Mouse (Mus musculus) heart, adult 2 months (tissue): ENCODE measurements around the gene Ep300. TPM values are rescaled to one million over a fixed set of nuclear protein-coding genes. Genes with fewer than 3 reads are reported as not detected.

Experiments used
- DNase-seq, 2 experiments: peaks; one replicate each; pipeline ENCODE4 v3.0.0; 2021
- H3K27ac ChIP-seq: fragments of 200-600 bp; 2 replicates; pipeline ENCODE4 v1.8.1; 2022
- H3K27me3 ChIP-seq: fragments of 200-500 bp; 2 replicates; pipeline ENCODE4 v1.6.1; 2012; ENCODE audit warnings: mild to moderate bottlenecking, low read length, inconsistent platforms, mixed read lengths; ENCODE audit not compliant: control insufficient read depth, insufficient read depth
- H3K36me3 ChIP-seq: fragments of 200-500 bp; 2 replicates; pipeline ENCODE4 v1.6.1; 2012; ENCODE audit warnings: low read length, inconsistent platforms; ENCODE audit not compliant: control insufficient read depth, insufficient read depth
- H3K4me1 ChIP-seq: fragments of 200-500 bp; 2 replicates; pipeline ENCODE4 v1.6.1; 2011; ENCODE audit warnings: low read length; ENCODE audit not compliant: control insufficient read depth, insufficient read depth
- H3K4me3 ChIP-seq: fragments of 200-600 bp; 2 replicates; pipeline ENCODE4 v1.8.1; 2022
- H3K79me2 ChIP-seq: fragments of 200-500 bp; replicated peaks from 2 replicates; pipeline ENCODE4 v1.6.1; 2012; ENCODE audit warnings: mild to moderate bottlenecking, inconsistent platforms, low read length, moderate library complexity, mixed read lengths; ENCODE audit not compliant: control insufficient read depth, insufficient read depth
- H3K9ac ChIP-seq: fragments of 200-500 bp; 2 replicates; pipeline ENCODE4 v1.6.1; 2012; ENCODE audit warnings: low read depth, mild to moderate bottlenecking, control low read depth, inconsistent platforms, low read length, mixed read lengths
- CTCF ChIP-seq: fragments of 200-600 bp; IDR thresholded peaks from 2 replicates; pipeline ENCODE4 v1.8.1; 2022; ENCODE audit warnings: antibody characterized with exemption, mild to moderate bottlenecking, moderate library complexity
- EP300 ChIP-seq: fragments of 200-500 bp; IDR thresholded peaks from 2 replicates; pipeline ENCODE4 v1.6.1; 2011; ENCODE audit warnings: low read depth, low read length, control low read depth; ENCODE audit not compliant: insufficient read depth
- POLR2A ChIP-seq: fragments of 200-500 bp; IDR thresholded peaks from 2 replicates; pipeline ENCODE4 v1.6.1; 2011; ENCODE audit warnings: mild to moderate bottlenecking, low read depth, low read length, control low read depth; ENCODE audit not compliant: insufficient read depth
- WGBS: fragments of 180-500 bp; shearing (Covaris S2); methylation state at CpG from one replicate; pipeline ENCODE4 v1.1.7; 2018; 5-methylcytosine and 5-hydroxymethylcytosine counted together
- intact Hi-C: fragments of 180-260 bp; cut with DNase I; formaldehyde crosslinking; loops from one replicate; pipeline ENCODE4 v1.15.1; 2025
- long read RNA-seq: library from polyadenylated mRNA; stranded (forward); transcript quantifications from one replicate; pipeline ENCODE4 v2.0.0, GENCODE M21; 2021
- polyA plus RNA-seq: library from polyadenylated mRNA; depleted of rRNA; stranded (reverse); fragments of >200 nt; gene quantifications from 2 replicates; pipeline ENCODE4 v1.2.3, GENCODE M21; 2012; rRNA removed
- total RNA-seq, 2 experiments: library from RNA; stranded (reverse); gene quantifications; 2 replicates each; pipeline ENCODE4 v1.2.3; 2021

Ep300 gene
- 10 to 100 TPM; 37.7 to 49.0 TPM for total RNA-seq
- 14.7 and 19.4 TPM in 2 replicates for polyA plus RNA-seq
- long read RNA-seq, partial matches to known transcripts: 0 of 4 reads
- long read RNA-seq, other reads (novel, unspliced or antisense): 4 of 4 reads

DNA sequence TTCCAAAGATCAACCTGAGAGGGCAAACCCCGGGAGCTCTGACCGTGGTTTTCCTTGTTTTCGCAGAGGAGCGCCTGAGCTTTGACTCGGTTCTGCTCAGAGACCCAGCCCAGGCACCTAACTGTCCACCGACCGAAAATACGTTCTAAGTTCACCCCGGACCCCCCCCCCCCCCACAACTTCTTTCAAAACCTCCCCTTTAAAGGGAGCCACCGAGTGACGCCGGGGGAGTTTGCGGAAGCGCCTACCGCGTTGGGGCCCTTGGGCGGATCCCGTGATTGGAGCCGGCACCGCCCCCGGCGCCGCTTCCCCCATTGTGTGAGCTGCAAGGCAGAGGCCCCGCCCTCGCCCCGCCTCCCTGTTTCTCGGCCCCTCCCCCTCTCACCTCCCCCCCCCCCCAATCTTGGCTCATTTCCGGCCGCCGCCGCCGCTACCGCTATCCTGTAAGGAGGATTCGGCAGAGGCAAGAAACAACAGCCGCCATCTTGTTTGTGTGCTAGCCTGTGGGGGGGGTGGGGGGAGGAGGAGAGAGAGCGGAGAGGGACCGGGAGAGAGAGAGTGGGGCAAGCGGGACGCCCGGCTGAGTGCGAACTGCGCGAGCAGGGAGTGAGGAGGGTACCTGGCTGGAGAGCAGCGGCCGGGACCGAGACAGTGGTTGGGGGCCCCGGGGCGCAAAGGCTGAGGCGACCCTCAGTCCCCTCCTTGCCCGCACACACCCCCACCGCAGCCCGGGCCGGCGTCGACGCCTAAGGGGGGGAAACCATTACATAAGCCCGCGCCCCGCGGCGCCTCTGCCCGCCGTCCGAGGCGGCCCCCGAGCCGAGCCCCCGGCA, at the start of gene Ep300:
Ep300 (plus strand) TSS at position 439 of the 833 bp plus-strand sequence.
- H3K36me3 ChIP-seq: peaks cover 21% of the 10 kb centered on the region
- TF ChIP-seq CTCF (no peak), EP300 (peak; percentile 70; the same call in 1 of the 2 replicates), POLR2A (peak; percentile 77)
- WGBS: under 1% methylated on average over 64 of the region's 68 CpGs
- intact Hi-C loops: loop anchor here (1.0 kb wide), 1 partner anchor 119 kb away; the partner anchor contains the start of gene Rbx1
- peak; percentile 92 to 98 for DNase-seq
- H3K4me3 ChIP-seq: peak within 1 kb of the TSS; percentile 97
- peak within 1 kb of the TSS; percentile 99 for H3K9ac ChIP-seq
- 0 out of 2 replicates have a peak, but pooled peaks cover 1% of the 10 kb centered on the region for H3K79me2 ChIP-seq
- peaks cover 4% of the 10 kb centered on the region for H3K4me1 ChIP-seq
- H3K27ac ChIP-seq: peak within 1 kb of the TSS; percentile 99
- no peaks in the 10 kb centered on the region for H3K27me3 ChIP-seq

- no peaks in the 10 kb centered on the region for H3K36me3 ChIP-seq
- no peak for TF ChIP-seq CTCF
- TF ChIP-seq EP300: no peak
- TF ChIP-seq POLR2A: no peak
- no peaks in the 10 kb centered on the region for H3K79me2 ChIP-seq
- H3K27me3 ChIP-seq: no peaks in the 10 kb centered on the region
- H3K4me1 ChIP-seq: no peaks in the 10 kb centered on the region
- no peak overlapping the region for H3K9ac ChIP-seq
- H3K27ac ChIP-seq: no peak overlapping the region
- WGBS: 51% methylated on average over 9 of the region's 9 CpGs
- peak in 1 of 2 experiments; percentile 24 for DNase-seq
- no peak overlapping the region for H3K4me3 ChIP-seq
- intact Hi-C loops: no loop called here
These were observed 49.2 kb upstream of the Ep300 start for GRCm38 (mm10) chr15:81535881-81536351.

- DNase-seq: no peak
- Histone ChIP-seq H3K36me3 (no peaks in the 10 kb centered on the region), H3K4me1 (no peaks in the 10 kb centered on the region), H3K4me3 (no peak overlapping the region), H3K27me3 (no peaks in the 10 kb centered on the region), H3K27ac (no peak overlapping the region), H3K9ac (no peak overlapping the region), H3K79me2 (no peaks in the 10 kb centered on the region)
- no peak for TF ChIP-seq CTCF
- no peak for TF ChIP-seq EP300
- TF ChIP-seq POLR2A: no peak
- intact Hi-C loops: no loop called here
- WGBS: 68% methylated on average over 4 of the region's 4 CpGs
These were observed 47.0 kb upstream of the Ep300 start for GRCm38 (mm10) chr15:81538149-81538548.

DNA sequence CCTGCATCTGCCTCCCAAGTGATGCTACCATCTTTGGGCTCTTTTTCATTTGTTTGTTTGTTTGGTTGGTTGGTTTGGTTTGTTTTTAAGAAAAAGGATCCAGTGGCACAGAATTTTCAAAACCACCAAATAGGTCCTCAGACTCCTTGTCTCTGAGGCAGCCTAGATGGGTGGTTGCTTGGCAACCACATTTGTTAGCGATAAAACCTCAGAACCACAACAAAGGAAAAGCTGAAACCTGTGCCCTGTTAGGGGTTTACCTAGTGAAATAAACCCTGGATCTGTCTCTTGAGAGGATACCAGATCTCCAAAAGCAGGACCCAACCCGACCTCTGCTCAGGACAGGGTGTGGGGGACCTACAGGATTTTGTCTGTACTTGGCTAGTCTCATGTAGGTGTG, 45.6 kb upstream of the Ep300 start:
- TF ChIP-seq EP300 (no peak), CTCF (no peak), POLR2A (no peak)
- WGBS: 81% methylated on average over 2 of the region's 2 CpGs
- intact Hi-C loops: no loop called here
- Histone ChIP-seq H3K4me3 (no peak overlapping the region), H3K4me1 (no peaks in the 10 kb centered on the region), H3K79me2 (no peaks in the 10 kb centered on the region), H3K9ac (no peak overlapping the region), H3K27ac (no peak overlapping the region), H3K27me3 (no peaks in the 10 kb centered on the region), H3K36me3 (no peaks in the 10 kb centered on the region)
- DNase-seq: no peak

DNA sequence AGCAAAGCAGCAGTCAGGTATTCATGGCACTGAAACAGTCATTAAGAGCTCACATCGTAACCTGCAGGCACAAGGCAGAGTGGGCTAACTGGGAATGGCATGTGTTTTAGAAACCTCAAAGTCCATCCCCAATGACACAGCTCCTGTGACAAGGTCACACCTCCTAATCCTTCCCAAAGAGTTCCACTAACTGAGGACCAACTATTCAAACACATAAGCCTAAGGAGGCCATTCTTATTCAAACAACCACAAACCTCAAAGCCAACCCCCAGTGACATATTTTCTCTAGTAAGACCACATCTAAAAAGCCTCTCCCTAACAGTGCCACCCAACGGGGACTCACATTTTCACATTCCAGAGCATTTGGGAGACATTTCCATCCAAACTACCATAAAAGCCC, 40.2 kb upstream of the Ep300 start:
- Histone ChIP-seq H3K79me2 (no peaks in the 10 kb centered on the region), H3K27ac (no peak overlapping the region), H3K27me3 (no peaks in the 10 kb centered on the region), H3K4me3 (no peak overlapping the region), H3K36me3 (no peaks in the 10 kb centered on the region), H3K9ac (no peak overlapping the region), H3K4me1 (no peaks in the 10 kb centered on the region)
- no peak for DNase-seq
- WGBS: 94% methylated on average over 2 of the region's 2 CpGs
- intact Hi-C loops: no loop called here
- no peak for TF ChIP-seq EP300
